Mouse (Mus musculus) erythroblast, embryonic 14.5 days (primary cell): ENCODE measurements around the gene Ssrp1.

Experiments
- GATA1 ChIP-seq: IDR thresholded peaks from 2 replicates; pipeline ENCODE4 v1.6.1; 2012; ENCODE audit warnings: low read length, inconsistent platforms, mixed read lengths
- TAL1 ChIP-seq: IDR thresholded peaks from 3 replicates; pipeline ENCODE4 v1.6.1; 2012; ENCODE audit warnings: low read length, inconsistent platforms, mixed read lengths

DNA sequence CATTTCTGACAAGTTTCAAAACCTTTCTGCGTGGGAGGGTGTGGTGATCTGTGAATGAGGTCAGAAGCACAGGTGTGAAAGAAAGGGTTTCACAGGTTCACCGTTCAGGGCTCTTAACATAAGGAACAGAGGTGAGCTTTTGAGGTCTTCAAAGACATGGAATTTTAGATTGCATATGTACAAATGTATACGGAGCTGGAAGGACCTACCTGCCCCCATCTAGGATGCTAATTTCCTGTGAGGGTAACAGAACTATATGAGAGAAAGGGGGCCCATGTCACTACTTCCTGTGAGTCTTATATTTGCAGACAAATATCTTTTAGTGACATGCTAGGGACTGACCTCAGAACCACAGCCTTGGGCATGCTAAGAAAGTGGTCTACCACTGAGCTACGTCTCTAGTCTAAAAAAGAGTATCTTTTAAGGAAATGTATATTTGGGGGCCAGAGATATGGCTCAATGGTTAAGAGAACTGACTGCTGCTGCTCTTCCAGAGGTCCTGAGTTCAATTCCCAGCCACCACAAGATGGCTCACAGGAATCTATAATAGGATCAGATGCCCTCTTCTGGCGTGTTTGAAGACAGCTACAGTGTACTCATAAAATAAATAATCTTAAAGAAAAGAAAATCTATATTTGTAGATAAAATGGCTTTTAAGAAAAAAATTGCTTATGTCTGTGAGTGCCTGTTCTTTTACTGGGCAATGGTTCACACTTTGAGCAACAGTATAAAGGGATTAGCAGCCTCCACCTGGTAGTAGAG lies 23.0 kb upstream of the Ssrp1 start:
- TF ChIP-seq GATA1 (no peak), TAL1 (no peak)
